Mouse (Mus musculus): ENCODE measurements around the gene Bach1. TPM values are rescaled to one million over a fixed set of nuclear protein-coding genes. Genes with fewer than 3 reads are reported as not detected.

The Bach1 gene
- polyA plus RNA-seq, 1 experiment from 2014 or later: 9.6 TPM

GRCm38 (mm10) chr16:87701891-87702290, 3.1 kb downstream of the Bach1 start:
- WGBS: 76% methylated on average over 2 of the region's 2 CpGs

GRCm38 (mm10) chr16:87702881-87703280, 4.1 kb downstream of the Bach1 start:
- 96% methylated on average over 5 of the region's 5 CpGs for WGBS
- ATAC-seq (ENCODE audit: insufficient read depth, low FRiP score): no peak
- no peak overlapping the region for H3K9ac ChIP-seq (ENCODE audit: low read length)

More at GRCm38 (mm10) chr16:87701891-87702290, 3.1 kb downstream of the Bach1 start:
- no peak overlapping the region for H3K4me3 ChIP-seq (replicated peaks; ENCODE audit: low read length)
- H3K27ac ChIP-seq (ENCODE audit: low read length): no peak overlapping the region
- peaks cover 38% of the 10 kb centered on the region for H3K4me1 ChIP-seq (ENCODE audit: control insufficient read depth, insufficient read depth, low read length)
- H3K9ac ChIP-seq (ENCODE audit: low read length): no peak overlapping the region
- ATAC-seq (ENCODE audit: insufficient read depth, low FRiP score): no peak
- H3K4me2 ChIP-seq (ENCODE audit: low read depth, low read length): no peak overlapping the region
- no peaks in the 10 kb centered on the region for H3K9me3 ChIP-seq (replicated peaks; ENCODE audit: control insufficient read depth, low read length)
- H3K36me3 ChIP-seq (ENCODE audit: control insufficient read depth, insufficient read depth, low read length): no peaks in the 10 kb centered on the region
- no peaks in the 10 kb centered on the region for H3K27me3 ChIP-seq (ENCODE audit: control insufficient read depth, insufficient read depth, low read length)

GRCm38 (mm10) chr16:87704225-87704624, 5.5 kb downstream of the Bach1 start:
- no peak overlapping the region for H3K9ac ChIP-seq (ENCODE audit: low read length)
- H3K4me2 ChIP-seq (ENCODE audit: low read depth, low read length): no peak overlapping the region
- H3K9me3 ChIP-seq (replicated peaks; ENCODE audit: control insufficient read depth, low read length): no peaks in the 10 kb centered on the region
- H3K27me3 ChIP-seq (ENCODE audit: control insufficient read depth, insufficient read depth, low read length): no peaks in the 10 kb centered on the region
- H3K27ac ChIP-seq (ENCODE audit: low read length): no peak overlapping the region
- no peak for ATAC-seq (ENCODE audit: insufficient read depth, low FRiP score)
- H3K4me1 ChIP-seq (ENCODE audit: control insufficient read depth, insufficient read depth, low read length): peaks cover 45% of the 10 kb centered on the region
- 67% methylated on average over 5 of the region's 5 CpGs for WGBS
- H3K4me3 ChIP-seq (replicated peaks; ENCODE audit: low read length): no peak overlapping the region
- H3K36me3 ChIP-seq (ENCODE audit: control insufficient read depth, insufficient read depth, low read length): no peaks in the 10 kb centered on the region

More at GRCm38 (mm10) chr16:87702881-87703280, 4.1 kb downstream of the Bach1 start:
- no peaks in the 10 kb centered on the region for H3K27me3 ChIP-seq (ENCODE audit: control insufficient read depth, insufficient read depth, low read length)
- H3K4me3 ChIP-seq (replicated peaks; ENCODE audit: low read length): no peak overlapping the region
- H3K36me3 ChIP-seq (ENCODE audit: control insufficient read depth, insufficient read depth, low read length): no peaks in the 10 kb centered on the region
- H3K4me1 ChIP-seq (ENCODE audit: control insufficient read depth, insufficient read depth, low read length): peaks cover 40% of the 10 kb centered on the region
- no peaks in the 10 kb centered on the region for H3K9me3 ChIP-seq (replicated peaks; ENCODE audit: control insufficient read depth, low read length)
- no peak overlapping the region for H3K4me2 ChIP-seq (ENCODE audit: low read depth, low read length)
- H3K27ac ChIP-seq (ENCODE audit: low read length): no peak overlapping the region

GRCm38 (mm10) chr16:87705892-87706589, 7.3 kb downstream of the Bach1 start:
- WGBS: 27% methylated on average over 19 of the region's 19 CpGs
- Histone ChIP-seq H3K27ac (ENCODE audit: low read length) (no peak overlapping the region), H3K36me3 (ENCODE audit: control insufficient read depth, insufficient read depth, low read length) (no peaks in the 10 kb centered on the region), H3K4me2 (ENCODE audit: low read depth, low read length) (peak overlapping the region; percentile 18), H3K27me3 (ENCODE audit: control insufficient read depth, insufficient read depth, low read length) (no peaks in the 10 kb centered on the region), H3K4me1 (ENCODE audit: control insufficient read depth, insufficient read depth, low read length) (peaks cover 33% of the 10 kb centered on the region), H3K4me3 (replicated peaks; ENCODE audit: low read length) (no peak overlapping the region), H3K9ac (ENCODE audit: low read length) (no peak overlapping the region), H3K9me3 (replicated peaks; ENCODE audit: control insufficient read depth, low read length) (no peaks in the 10 kb centered on the region)
- peak; percentile 55 for ATAC-seq (ENCODE audit: insufficient read depth, low FRiP score)

- Histone ChIP-seq H3K4me1 (ENCODE audit: control insufficient read depth, insufficient read depth, low read length) (peaks cover 33% of the 10 kb centered on the region), H3K27ac (ENCODE audit: low read length) (no peak overlapping the region), H3K4me3 (replicated peaks; ENCODE audit: low read length) (no peak overlapping the region), H3K27me3 (ENCODE audit: control insufficient read depth, insufficient read depth, low read length) (no peaks in the 10 kb centered on the region), H3K36me3 (ENCODE audit: control insufficient read depth, insufficient read depth, low read length) (no peaks in the 10 kb centered on the region), H3K9ac (ENCODE audit: low read length) (no peak overlapping the region), H3K9me3 (replicated peaks; ENCODE audit: control insufficient read depth, low read length) (no peaks in the 10 kb centered on the region), H3K4me2 (ENCODE audit: low read depth, low read length) (no peak overlapping the region)
- no peak for ATAC-seq (ENCODE audit: insufficient read depth, low FRiP score)
- 63% methylated on average over 4 of the region's 4 CpGs for WGBS
Measured at GRCm38 (mm10) chr16:87707335-87707734, 8.6 kb downstream of the Bach1 start.

- Histone ChIP-seq H3K4me1 (ENCODE audit: control insufficient read depth, insufficient read depth, low read length) (peaks cover 39% of the 10 kb centered on the region), H3K27me3 (ENCODE audit: control insufficient read depth, insufficient read depth, low read length) (no peaks in the 10 kb centered on the region), H3K36me3 (ENCODE audit: control insufficient read depth, insufficient read depth, low read length) (no peaks in the 10 kb centered on the region), H3K27ac (ENCODE audit: low read length) (no peak overlapping the region), H3K4me3 (replicated peaks; ENCODE audit: low read length) (no peak overlapping the region), H3K9ac (ENCODE audit: low read length) (no peak overlapping the region), H3K4me2 (ENCODE audit: low read depth, low read length) (no peak overlapping the region), H3K9me3 (replicated peaks; ENCODE audit: control insufficient read depth, low read length) (no peaks in the 10 kb centered on the region)
- no peak for ATAC-seq (ENCODE audit: insufficient read depth, low FRiP score)
- whole genome bisulfite sequencing: 71% methylated on average over 5 of the region's 5 CpGs
Measured at GRCm38 (mm10) chr16:87708570-87708969, 9.8 kb downstream of the Bach1 start.

- Histone ChIP-seq H3K9ac (ENCODE audit: low read length) (no peak overlapping the region), H3K9me3 (replicated peaks; ENCODE audit: control insufficient read depth, low read length) (no peaks in the 10 kb centered on the region), H3K4me2 (ENCODE audit: low read depth, low read length) (no peak overlapping the region), H3K27ac (ENCODE audit: low read length) (no peak overlapping the region), H3K4me3 (replicated peaks; ENCODE audit: low read length) (no peak overlapping the region), H3K36me3 (ENCODE audit: control insufficient read depth, insufficient read depth, low read length) (no peaks in the 10 kb centered on the region), H3K27me3 (ENCODE audit: control insufficient read depth, insufficient read depth, low read length) (no peaks in the 10 kb centered on the region), H3K4me1 (ENCODE audit: control insufficient read depth, insufficient read depth, low read length) (peaks cover 41% of the 10 kb centered on the region)
- ATAC-seq (ENCODE audit: insufficient read depth, low FRiP score): no peak
- WGBS: 43% methylated on average over 5 of the region's 5 CpGs
Measured at GRCm38 (mm10) chr16:87709144-87709543, 10.4 kb downstream of the Bach1 start.

- Histone ChIP-seq H3K9me3 (replicated peaks; ENCODE audit: control insufficient read depth, low read length) (no peaks in the 10 kb centered on the region), H3K4me2 (ENCODE audit: low read depth, low read length) (no peak overlapping the region), H3K27me3 (ENCODE audit: control insufficient read depth, insufficient read depth, low read length) (no peaks in the 10 kb centered on the region), H3K4me3 (replicated peaks; ENCODE audit: low read length) (no peak overlapping the region), H3K4me1 (ENCODE audit: control insufficient read depth, insufficient read depth, low read length) (peaks cover 37% of the 10 kb centered on the region), H3K9ac (ENCODE audit: low read length) (no peak overlapping the region), H3K27ac (ENCODE audit: low read length) (no peak overlapping the region), H3K36me3 (ENCODE audit: control insufficient read depth, insufficient read depth, low read length) (no peaks in the 10 kb centered on the region)
- no peak for ATAC-seq (ENCODE audit: insufficient read depth, low FRiP score)
- 93% methylated on average over 9 of the region's 9 CpGs for WGBS
Measured at GRCm38 (mm10) chr16:87709971-87710370, 11.2 kb downstream of the Bach1 start.

GRCm38 (mm10) chr16:87711961-87712360, 13.2 kb downstream of the Bach1 start:
- H3K4me2 ChIP-seq (ENCODE audit: low read depth, low read length): no peak overlapping the region
- no peak overlapping the region for H3K27ac ChIP-seq (ENCODE audit: low read length)
- no peaks in the 10 kb centered on the region for H3K27me3 ChIP-seq (ENCODE audit: control insufficient read depth, insufficient read depth, low read length)
- ATAC-seq (ENCODE audit: insufficient read depth, low FRiP score): no peak
- 84% methylated on average over 2 of the region's 2 CpGs for WGBS
- peaks cover 25% of the 10 kb centered on the region for H3K4me1 ChIP-seq (ENCODE audit: control insufficient read depth, insufficient read depth, low read length)
- no peaks in the 10 kb centered on the region for H3K36me3 ChIP-seq (ENCODE audit: control insufficient read depth, insufficient read depth, low read length)
- H3K4me3 ChIP-seq (replicated peaks; ENCODE audit: low read length): no peak overlapping the region
- H3K9me3 ChIP-seq (replicated peaks; ENCODE audit: control insufficient read depth, low read length): no peaks in the 10 kb centered on the region
- H3K9ac ChIP-seq (ENCODE audit: low read length): no peak overlapping the region

Measured in stomach, embryonic 16.5 days (tissue).